Mouse (Mus musculus) limb, embryonic 14.5 days (tissue): Measurements from ENCODE around the gene Eif2ak4. TPM values are rescaled to one million over a fixed set of nuclear protein-coding genes. Genes with fewer than 3 reads are reported as not detected.

Experiments used
- ATAC-seq: fragments of 200-750 bp; cut with Nextera tagmentation; 2 replicates; pipeline ENCODE4 v1.8.0; 2017; ENCODE audit warnings: low read depth, moderate number of reproducible peaks, moderate TSS enrichment; ENCODE audit not compliant: low FRiP score
- DNase-seq: peaks from one replicate; pipeline ENCODE4 v3.0.0-alpha.2; 2015; ENCODE audit warnings: low spot score
- H3K27ac ChIP-seq: fragments of 300-500 bp; sonication (generic); replicated peaks from 2 replicates; pipeline ENCODE4 v1.5.1; 2014; ENCODE audit warnings: low read depth, mild to moderate bottlenecking, low read length, moderate library complexity, mixed read lengths
- H3K27me3 ChIP-seq: fragments of 300-500 bp; sonication (generic); 2 replicates; pipeline ENCODE4 v1.6.1; 2014; ENCODE audit warnings: low read length, mixed read lengths; ENCODE audit not compliant: control insufficient read depth, insufficient read depth
- H3K36me3 ChIP-seq: fragments of 300-500 bp; sonication (generic); 2 replicates; pipeline ENCODE4 v1.6.1; 2014; ENCODE audit warnings: mild to moderate bottlenecking, low read length, moderate library complexity, mixed read lengths; ENCODE audit not compliant: control insufficient read depth, insufficient read depth
- H3K4me1 ChIP-seq: fragments of 300-500 bp; sonication (generic); 2 replicates; pipeline ENCODE4 v1.6.1; 2014; ENCODE audit warnings: antibody characterized with exemption, low read length, mixed read lengths; ENCODE audit not compliant: control insufficient read depth, insufficient read depth
- H3K4me2 ChIP-seq: fragments of 300-500 bp; sonication (generic); replicated peaks from 2 replicates; pipeline ENCODE4 v1.6.1; 2014; ENCODE audit warnings: low read depth, mild to moderate bottlenecking, low read length, moderate library complexity; ENCODE audit not compliant: severe bottlenecking
- H3K4me3 ChIP-seq: fragments of 300-500 bp; sonication (generic); replicated peaks from 2 replicates; pipeline ENCODE4 v1.5.1; 2014; ENCODE audit warnings: low read length
- H3K9ac ChIP-seq: fragments of 300-500 bp; sonication (generic); 2 replicates; pipeline ENCODE4 v1.6.1; 2014; ENCODE audit warnings: mild to moderate bottlenecking, low read depth, low read length, moderate library complexity; ENCODE audit not compliant: severe bottlenecking
- H3K9me3 ChIP-seq: fragments of 300-500 bp; sonication (generic); 2 replicates; pipeline ENCODE4 v1.6.1; 2016; ENCODE audit warnings: low read length; ENCODE audit not compliant: control insufficient read depth
- POLR2A ChIP-seq: fragments of 200-500 bp; IDR thresholded peaks from 2 replicates; pipeline ENCODE4 v1.8.0; 2012; ENCODE audit warnings: inconsistent platforms, mild to moderate bottlenecking, moderate library complexity, borderline replicate concordance; ENCODE audit not compliant: insufficient read depth, insufficient read length; ENCODE audit errors: extremely low read depth
- WGBS: fragments of 180-500 bp; shearing (Covaris S2); extraction: QIAGEN DNeasy Blood & Tissue Kit; methylation state at CpG from one replicate; pipeline ENCODE4 v1.1.7; 2014; 5-methylcytosine and 5-hydroxymethylcytosine counted together
- polyA plus RNA-seq, 2 experiments: library from polyadenylated mRNA; depleted of rRNA in 1 of 2; stranded (reverse) in 1 of 2; unstranded in 1 of 2; fragments of >200 nt; fragmentation: Nextera tagmentation in 1 of 2; extraction: Ambion mirVana in 1 of 2; gene quantifications; 2 replicates each; pipeline versions ENCODE4 v1.2.1 to v1.2.3; 2012 to 2014

Gene Eif2ak4
- polyA plus RNA-seq, 2 experiments: 12.7 to 24.1 TPM

GRCm38 (mm10) chr2:118415601-118416355, 27.4 kb downstream of the Eif2ak4 start:
- Histone ChIP-seq H3K9ac (no peak overlapping the region), H3K27ac (no peak overlapping the region), H3K27me3 (no peaks in the 10 kb centered on the region), H3K4me1 (no peaks in the 10 kb centered on the region), H3K9me3 (no peaks in the 10 kb centered on the region), H3K36me3 (peaks cover 61% of the 10 kb centered on the region), H3K4me3 (no peak overlapping the region), H3K4me2 (no peak overlapping the region)
- DNase-seq: no peak
- no peak for TF ChIP-seq POLR2A
- 88% methylated on average over 6 of the region's 6 CpGs for WGBS
- no peak for ATAC-seq

GRCm38 (mm10) chr2:118418076-118418475, 29.7 kb downstream of the Eif2ak4 start:
- TF ChIP-seq POLR2A: no peak
- DNase-seq (no peak), ATAC-seq (no peak)
- Histone ChIP-seq H3K4me1 (no peaks in the 10 kb centered on the region), H3K4me2 (no peak overlapping the region), H3K4me3 (no peak overlapping the region), H3K9me3 (no peaks in the 10 kb centered on the region), H3K27ac (no peak overlapping the region), H3K9ac (no peak overlapping the region), H3K36me3 (peaks cover 57% of the 10 kb centered on the region), H3K27me3 (no peaks in the 10 kb centered on the region)
- WGBS: 86% methylated on average over 4 of the region's 4 CpGs

- 88% methylated on average over 15 of the region's 15 CpGs for whole genome bisulfite sequencing
- Histone ChIP-seq H3K36me3 (peaks cover 68% of the 10 kb centered on the region), H3K4me1 (no peaks in the 10 kb centered on the region), H3K4me2 (no peak overlapping the region), H3K27ac (no peak overlapping the region), H3K9ac (no peak overlapping the region), H3K9me3 (no peaks in the 10 kb centered on the region), H3K4me3 (no peak overlapping the region), H3K27me3 (no peaks in the 10 kb centered on the region)
- no peak for TF ChIP-seq POLR2A
- ATAC-seq: no peak
- DNase-seq: no peak
These were observed 33.5 kb downstream of the Eif2ak4 start for GRCm38 (mm10) chr2:118421951-118422350.

GRCm38 (mm10) chr2:118422385-118422784, 34.0 kb downstream of the Eif2ak4 start:
- peaks cover 68% of the 10 kb centered on the region for H3K36me3 ChIP-seq
- H3K27ac ChIP-seq: no peak overlapping the region
- no peaks in the 10 kb centered on the region for H3K4me1 ChIP-seq
- H3K9ac ChIP-seq: no peak overlapping the region
- H3K4me2 ChIP-seq: no peak overlapping the region
- 87% methylated on average over 8 of the region's 8 CpGs for WGBS
- no peaks in the 10 kb centered on the region for H3K27me3 ChIP-seq
- no peak overlapping the region for H3K4me3 ChIP-seq
- no peaks in the 10 kb centered on the region for H3K9me3 ChIP-seq
- ATAC-seq: no peak
- no peak for TF ChIP-seq POLR2A
- DNase-seq: no peak

- Histone ChIP-seq H3K9ac (no peak overlapping the region), H3K4me3 (no peak overlapping the region), H3K27ac (no peak overlapping the region), H3K27me3 (no peaks in the 10 kb centered on the region), H3K9me3 (no peaks in the 10 kb centered on the region), H3K36me3 (peaks cover 79% of the 10 kb centered on the region), H3K4me1 (no peaks in the 10 kb centered on the region), H3K4me2 (no peak overlapping the region)
- ATAC-seq (no peak), DNase-seq (no peak)
- TF ChIP-seq POLR2A: no peak
- 94% methylated on average over 6 of the region's 6 CpGs for WGBS
These were observed 39.9 kb downstream of the Eif2ak4 start for GRCm38 (mm10) chr2:118428296-118428695.
